Comparison of ENCODE assay signal across 10 mouse cellular contexts in genomic region chr4:32357996-32358600, GRCm38 (mm10).
DNase-seq lines count a peak whose midpoint lies in the region; ATAC-seq lines count a peak whose summit lies in the region.
"Had no signal": no experiment of that assay in that cellular context is flagged by ENCODE, and none has a peak within 500 bp of the region (broad histone marks: within the 10 kb centered on the region; RNA-seq: fewer than 3 reads in every experiment).

No protein-coding gene starts in this region.

- peak; percentile 39 for DNase-seq in intestine, embryonic 14.5 days (ENCODE audit: low spot score)
- peak; percentile 51 for DNase-seq in embryonic facial prominence, embryonic 11.5 days (ENCODE audit: low spot score)
- no peak for DNase-seq in hindbrain, embryonic 10.5 days (ENCODE audit: low spot score)
- peak; percentile 64 for DNase-seq in midbrain, embryonic 14.5 days
- DNase-seq in thymus, postnatal 36 days = no peak
- no peak for DNase-seq in layer of hippocampus, postnatal 25 days (ENCODE audit: extremely low spot score in 1 of 2, low spot score in 1 of 2)
- DNase-seq: adrenal gland, postnatal 25 days had no signal

- no peaks in the 10 kb centered on the region for H3K36me3 ChIP-seq in intestine, embryonic 14.5 days (ENCODE audit: control insufficient read depth, insufficient read depth, low read length)
- no peaks in the 10 kb centered on the region for H3K36me3 ChIP-seq in intestine, embryonic 15.5 days
- H3K36me3 ChIP-seq in embryonic facial prominence, embryonic 11.5 days (replicated peaks; ENCODE audit: control insufficient read depth, insufficient read depth, low read depth, low read length) = no peaks in the 10 kb centered on the region
- no peaks in the 10 kb centered on the region for H3K36me3 ChIP-seq in hindbrain, embryonic 10.5 days
- H3K36me3 ChIP-seq in midbrain, embryonic 14.5 days (ENCODE audit: control insufficient read depth, insufficient read depth, low read length) = no peaks in the 10 kb centered on the region

- no peak overlapping the region; the same call in 1 of the 2 replicates for H3K27ac ChIP-seq in intestine, embryonic 14.5 days (ENCODE audit: low read depth)
- H3K27ac ChIP-seq in intestine, embryonic 15.5 days = no peak overlapping the region
- 0 out of 2 replicates have a peak overlapping the region, but pooled peaks have one; percentile 9 for H3K27ac ChIP-seq in embryonic facial prominence, embryonic 11.5 days (replicated peaks; ENCODE audit: low read depth, low read length)
- peak overlapping the region; percentile 85 for H3K27ac ChIP-seq in hindbrain, embryonic 10.5 days
- peak overlapping the region; percentile 77 for H3K27ac ChIP-seq in midbrain, embryonic 14.5 days (replicated peaks; ENCODE audit: low read depth, low read length)
- H3K27ac ChIP-seq: liver, embryonic 14.5 days had no signal

- ATAC-seq in intestine, embryonic 14.5 days (replicated peaks; ENCODE audit: low FRiP score, low TSS enrichment, low read depth) = no peak
- no peak for ATAC-seq in intestine, embryonic 15.5 days
- no peak; the same call in 1 of the 2 replicates for ATAC-seq in embryonic facial prominence, embryonic 11.5 days (replicated peaks; ENCODE audit: insufficient number of reproducible peaks, low FRiP score, low TSS enrichment, low read depth)
- ATAC-seq in midbrain, embryonic 14.5 days (ENCODE audit: low FRiP score, low TSS enrichment) = peak; percentile 9; the same call in 1 of the 2 replicates
- ATAC-seq in megakaryocyte progenitor cell, adult 5-6 weeks (replicated peaks; ENCODE audit: poor library complexity) = no peak

- H3K4me3 ChIP-seq in intestine, embryonic 14.5 days (ENCODE audit: low read depth, low read length) = no peak overlapping the region
- H3K4me3 ChIP-seq in intestine, embryonic 15.5 days (replicated peaks) = no peak overlapping the region
- H3K4me3 ChIP-seq in embryonic facial prominence, embryonic 11.5 days (ENCODE audit: low read depth, low read length) = no peak overlapping the region
- H3K4me3 ChIP-seq in hindbrain, embryonic 10.5 days = no peak overlapping the region
- no peak overlapping the region for H3K4me3 ChIP-seq in midbrain, embryonic 14.5 days (replicated peaks; ENCODE audit: low read depth, low read length)

- H3K4me1 ChIP-seq in intestine, embryonic 14.5 days (replicated peaks; ENCODE audit: control insufficient read depth, insufficient read depth, low read length) = peaks cover 3% of the 10 kb centered on the region
- H3K4me1 ChIP-seq in intestine, embryonic 15.5 days (replicated peaks) = peaks cover 4% of the 10 kb centered on the region; the same call in 1 of the 2 replicates
- H3K4me1 ChIP-seq in embryonic facial prominence, embryonic 11.5 days (ENCODE audit: control insufficient read depth, insufficient read depth, low read length) = peaks cover 3% of the 10 kb centered on the region
- peaks cover 50% of the 10 kb centered on the region for H3K4me1 ChIP-seq in hindbrain, embryonic 10.5 days (replicated peaks)
- H3K4me1 ChIP-seq in midbrain, embryonic 14.5 days (ENCODE audit: control insufficient read depth, insufficient read depth, low read length) = peaks cover 41% of the 10 kb centered on the region

- WGBS in intestine, embryonic 14.5 days = 61% methylated on average over 12 of the region's 12 CpGs
- WGBS in intestine, embryonic 15.5 days = 71% methylated on average over 12 of the region's 12 CpGs
- WGBS in embryonic facial prominence, embryonic 11.5 days = 57% methylated on average over 12 of the region's 12 CpGs
- 69% methylated on average over 12 of the region's 12 CpGs for WGBS in hindbrain, embryonic 10.5 days
- WGBS in midbrain, embryonic 14.5 days = 31% methylated on average over 12 of the region's 12 CpGs

- H3K9me3 ChIP-seq in intestine, embryonic 14.5 days (ENCODE audit: control insufficient read depth, low read length) = no peaks in the 10 kb centered on the region
- no peaks in the 10 kb centered on the region for H3K9me3 ChIP-seq in intestine, embryonic 15.5 days
- no peaks in the 10 kb centered on the region for H3K9me3 ChIP-seq in embryonic facial prominence, embryonic 11.5 days (replicated peaks; ENCODE audit: control insufficient read depth, low read length)
- no peaks in the 10 kb centered on the region for H3K9me3 ChIP-seq in hindbrain, embryonic 10.5 days
- no peaks in the 10 kb centered on the region for H3K9me3 ChIP-seq in midbrain, embryonic 14.5 days (ENCODE audit: control insufficient read depth, low read length)

- H3K27me3 ChIP-seq in intestine, embryonic 14.5 days (replicated peaks; ENCODE audit: control insufficient read depth, insufficient read depth, low read length) = no peaks in the 10 kb centered on the region
- H3K27me3 ChIP-seq in intestine, embryonic 15.5 days (replicated peaks) = no peaks in the 10 kb centered on the region
- H3K27me3 ChIP-seq in embryonic facial prominence, embryonic 11.5 days (ENCODE audit: control insufficient read depth, insufficient read depth, low read length) = no peaks in the 10 kb centered on the region
- no peaks in the 10 kb centered on the region for H3K27me3 ChIP-seq in hindbrain, embryonic 10.5 days (ENCODE audit: insufficient read depth, poor library complexity, severe bottlenecking)
- H3K27me3 ChIP-seq in midbrain, embryonic 14.5 days (ENCODE audit: control insufficient read depth, insufficient read depth, low read length) = no peaks in the 10 kb centered on the region

- no peak overlapping the region for H3K9ac ChIP-seq in intestine, embryonic 14.5 days (ENCODE audit: low read length)
- no peak overlapping the region for H3K9ac ChIP-seq in intestine, embryonic 15.5 days
- H3K9ac ChIP-seq in embryonic facial prominence, embryonic 11.5 days (replicated peaks; ENCODE audit: low read length) = no peak overlapping the region
- H3K9ac ChIP-seq in midbrain, embryonic 14.5 days (replicated peaks; ENCODE audit: low read length) = no peak overlapping the region
- H3K9ac ChIP-seq: liver, embryonic 14.5 days had no signal

- no peak overlapping the region for H3K4me2 ChIP-seq in intestine, embryonic 14.5 days (ENCODE audit: low read length)
- no peak overlapping the region for H3K4me2 ChIP-seq in intestine, embryonic 15.5 days (replicated peaks)
- H3K4me2 ChIP-seq in embryonic facial prominence, embryonic 11.5 days (ENCODE audit: low read depth, low read length) = no peak overlapping the region
- H3K4me2 ChIP-seq in midbrain, embryonic 14.5 days (ENCODE audit: low read length) = peak overlapping the region; percentile 34

Comparison
In these comparisons a context has a peak if more than half of its experiments do, and no peak if none do; other contexts are left out.
1. DNase-seq: peak in intestine, embryonic 14.5 days (single experiment), embryonic facial prominence, embryonic 11.5 days (single experiment) and midbrain, embryonic 14.5 days (single experiment); none in hindbrain, embryonic 10.5 days (single experiment), thymus, postnatal 36 days (0 of 2) and layer of hippocampus, postnatal 25 days (0 of 2).
2. H3K27ac ChIP-seq: peak in embryonic facial prominence, embryonic 11.5 days (single experiment), hindbrain, embryonic 10.5 days (single experiment) and midbrain, embryonic 14.5 days (single experiment); none in intestine, embryonic 14.5 days (single experiment) and intestine, embryonic 15.5 days (single experiment).